Mouse (Mus musculus) lung, postnatal 36 days (tissue): Measurements from ENCODE around the gene Slc30a10.

Source experiments
- DNase-seq: peaks from one replicate; pipeline ENCODE4 v3.0.0; 2022; ENCODE audit warnings: mixed read lengths

Gene Slc30a10

DNA sequence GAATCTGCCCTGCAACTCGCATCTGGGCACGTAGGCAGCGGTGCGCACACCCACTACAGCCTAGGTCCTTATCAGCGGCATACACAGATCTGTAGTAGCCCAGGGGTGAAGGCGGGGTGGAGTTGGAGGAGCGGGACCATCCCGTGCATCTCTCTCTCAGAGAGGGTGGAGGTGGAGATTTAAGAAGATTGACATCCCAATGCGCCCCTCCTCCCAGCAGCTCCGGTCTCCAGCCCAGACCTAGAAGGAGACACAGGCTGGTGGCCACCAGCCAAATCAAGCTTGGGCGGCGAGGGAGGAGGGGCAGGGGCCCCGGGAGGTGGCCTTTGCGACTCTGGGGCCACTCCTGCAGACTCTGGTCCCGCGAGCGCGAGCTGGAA is at the start of gene Slc30a10:
Slc30a10 (plus strand) TSS at position 274 of the 380 bp plus-strand sequence.
- DNase-seq, result no peak

DNA sequence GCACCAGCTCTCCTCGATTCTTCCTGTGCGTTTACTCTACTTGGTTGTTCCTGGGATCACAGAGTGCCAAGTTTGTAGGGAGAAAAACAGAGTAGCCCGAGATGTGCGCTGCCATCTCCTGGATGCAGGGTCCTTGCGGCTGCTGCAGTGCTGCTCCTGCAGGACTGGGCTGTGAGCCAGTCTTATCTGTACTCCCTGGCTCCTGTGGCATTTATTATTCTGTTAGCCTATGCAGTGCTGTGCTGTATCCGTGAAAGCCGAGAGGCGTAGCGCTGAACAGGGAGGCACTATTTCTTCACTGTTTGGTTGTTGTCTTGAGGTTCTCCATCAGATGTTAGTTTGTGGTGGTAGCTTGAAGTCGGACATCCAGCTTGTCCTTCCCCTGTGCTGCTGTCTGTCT is 48.7 kb upstream of the Slc30a10 start:
- no peak for DNase-seq

DNA sequence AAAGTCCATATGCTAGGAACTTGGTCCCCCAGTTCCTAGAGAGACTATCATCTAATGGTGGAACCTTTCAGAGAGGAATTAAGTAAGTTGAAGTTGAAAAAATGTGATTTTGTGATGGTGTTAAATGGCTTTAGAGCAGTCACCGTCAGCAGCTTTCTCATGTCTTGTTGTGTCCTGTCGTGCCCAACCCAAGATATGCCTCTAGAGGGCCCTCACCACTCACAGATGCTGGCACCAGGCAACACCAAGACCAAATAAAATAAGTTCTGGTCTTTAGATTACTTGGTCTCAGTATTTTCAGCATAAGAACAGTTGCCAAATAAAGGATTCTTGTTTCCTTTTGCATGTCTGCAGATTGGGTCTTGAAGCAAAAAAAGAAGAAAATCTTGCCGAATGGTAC is 44.8 kb upstream of the Slc30a10 start:
- DNase-seq, result no peak

DNA sequence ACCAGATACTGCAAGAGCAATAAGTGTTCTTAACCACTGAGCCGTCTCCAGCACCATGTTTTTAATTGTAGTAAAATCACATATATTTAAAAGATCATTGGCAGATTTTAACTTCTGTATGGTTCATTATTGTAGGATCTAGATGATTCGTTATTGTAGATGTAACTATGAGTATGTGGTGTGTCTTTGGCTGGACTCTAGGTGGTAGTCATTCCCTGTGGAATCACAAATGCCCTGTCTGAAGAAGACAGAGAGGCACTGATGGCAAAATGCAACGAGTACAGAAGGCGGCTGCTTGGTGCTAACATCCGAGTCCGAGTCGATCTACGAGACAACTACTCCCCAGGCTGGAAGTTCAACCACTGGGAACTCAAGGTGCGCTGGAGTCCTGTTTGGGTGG is 36.6 kb upstream of the Slc30a10 start:
- no peak for DNase-seq

DNA sequence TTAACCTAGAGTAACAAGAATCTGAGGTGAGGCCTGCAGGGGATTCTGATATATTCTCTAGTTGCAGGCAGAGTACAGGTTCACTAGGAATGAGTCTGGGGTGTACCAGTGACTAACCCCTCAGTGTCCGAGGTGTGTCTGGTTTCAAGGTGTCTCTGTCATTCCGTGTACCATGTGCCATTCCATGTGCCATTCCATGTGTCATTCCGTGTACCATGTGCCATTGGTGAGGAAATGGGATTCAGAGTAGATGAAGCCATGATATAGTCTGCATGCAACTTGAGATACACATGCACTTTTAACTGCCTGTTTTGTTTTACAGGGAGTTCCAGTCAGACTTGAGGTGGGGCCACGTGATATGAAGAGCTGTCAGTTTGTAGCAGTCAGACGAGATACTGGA is 34.8 kb upstream of the Slc30a10 start:
- no peak for DNase-seq

DNA sequence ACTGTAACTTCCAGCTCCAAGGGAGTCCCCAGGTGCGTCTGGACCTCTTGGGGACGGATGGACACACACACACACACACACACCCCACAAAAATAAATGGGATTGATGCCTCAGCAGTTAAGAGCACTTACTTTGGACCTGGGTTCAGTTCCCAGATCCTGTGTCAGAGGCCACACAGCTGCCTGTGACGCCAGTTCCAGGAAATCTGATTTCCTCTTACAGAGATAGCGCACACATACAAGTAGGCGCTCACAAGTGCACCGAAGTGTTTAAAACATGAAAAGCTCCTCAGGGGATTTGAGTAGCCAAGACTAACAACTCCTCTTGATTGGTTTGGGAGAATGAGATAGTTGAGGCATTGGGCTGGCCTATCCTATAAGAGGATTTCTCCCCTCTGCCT is 33.9 kb upstream of the Slc30a10 start:
- no peak for DNase-seq

DNA sequence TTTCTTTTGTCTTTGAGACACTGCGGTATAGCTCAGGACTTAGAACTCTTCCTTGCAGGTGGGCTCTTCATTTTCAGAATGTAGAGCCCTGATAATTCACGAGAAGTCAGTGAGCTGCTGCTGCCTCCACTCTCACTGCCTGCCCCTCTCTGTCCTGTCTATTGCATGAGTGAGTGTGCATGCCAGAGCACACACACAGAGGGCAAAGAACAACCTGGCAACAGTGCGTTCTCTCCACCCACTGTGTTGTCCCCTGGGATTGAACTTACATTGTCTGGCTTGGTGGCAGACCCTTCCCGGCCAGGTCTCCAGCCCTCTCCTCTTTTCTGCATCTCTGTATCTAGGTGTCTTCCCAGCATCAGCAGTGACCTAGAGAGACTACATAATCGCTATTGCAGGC is 28.1 kb upstream of the Slc30a10 start:
- DNase-seq, result no peak

DNA sequence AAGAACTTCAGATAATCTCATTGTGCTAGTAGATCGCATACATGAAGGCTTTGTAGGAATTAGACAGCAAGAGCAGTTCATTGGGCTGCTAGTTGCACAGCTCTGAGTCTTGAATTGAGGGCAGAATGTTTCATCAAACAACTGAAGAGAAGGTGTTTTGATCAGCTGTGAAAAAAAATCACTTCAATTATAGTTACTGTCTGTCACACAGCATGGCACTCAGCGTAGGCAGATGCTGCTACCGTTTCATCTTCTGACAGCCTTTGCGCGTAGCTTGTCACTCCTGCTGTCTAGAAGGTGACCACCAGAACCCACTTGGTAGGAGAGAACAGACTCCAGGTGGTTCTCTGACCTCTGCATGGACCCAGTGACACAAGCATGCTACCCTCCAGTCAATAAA is 24.2 kb upstream of the Slc30a10 start:
- DNase-seq, result no peak

DNA sequence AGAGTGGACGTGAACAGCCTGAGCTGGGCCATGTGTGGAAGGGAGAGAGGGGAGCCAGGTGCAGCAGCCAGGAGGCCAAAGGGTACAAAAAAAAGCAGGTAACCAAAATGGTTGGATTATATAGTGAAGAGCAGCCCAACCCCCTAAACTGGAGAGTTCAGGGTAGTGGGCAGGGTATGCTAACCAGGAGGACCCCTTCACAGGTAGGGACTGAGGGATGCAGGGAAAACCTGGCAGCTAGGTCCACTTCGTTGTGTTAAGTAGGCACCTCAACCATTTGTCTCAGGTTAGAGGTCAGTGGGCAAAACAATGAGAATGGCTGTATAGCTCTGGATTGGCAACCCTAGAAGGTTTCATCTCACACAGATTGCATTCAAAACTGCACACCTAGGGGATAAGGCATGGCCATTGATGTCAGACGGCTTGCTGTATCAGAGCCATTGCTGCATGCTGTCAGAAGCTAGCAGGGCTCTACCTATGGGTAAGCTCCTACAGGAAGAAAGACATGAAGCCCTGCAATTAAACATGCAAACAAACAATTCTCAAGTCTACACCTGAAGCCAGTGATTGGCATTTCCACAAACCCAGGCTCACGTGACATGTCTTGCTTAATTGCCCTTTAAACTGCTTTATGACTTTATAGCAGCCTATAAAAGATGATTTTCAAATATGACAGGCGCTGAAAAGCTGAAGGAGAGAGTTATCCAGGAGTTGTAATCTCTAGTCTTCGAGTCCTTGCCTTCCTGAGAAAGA is 23.2 kb upstream of the Slc30a10 start:
- DNase-seq, result no peak

DNA sequence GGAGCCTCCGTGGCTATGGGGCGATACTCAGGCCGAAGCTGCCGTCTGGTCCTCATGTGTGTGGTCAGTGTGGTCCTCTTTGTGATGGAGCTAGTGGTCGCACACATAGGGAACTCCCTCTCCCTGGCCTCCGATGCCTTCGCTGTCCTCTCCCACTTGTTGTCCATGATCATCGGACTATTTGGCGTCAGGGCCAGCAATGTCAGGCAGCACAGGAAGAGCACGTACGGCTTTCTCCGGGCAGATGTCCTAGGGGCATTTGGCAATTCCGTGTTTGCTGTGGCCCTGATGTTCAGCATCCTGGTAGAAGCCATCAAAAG is 22.7 kb upstream of the Slc30a10 start:
- no peak for DNase-seq

DNA sequence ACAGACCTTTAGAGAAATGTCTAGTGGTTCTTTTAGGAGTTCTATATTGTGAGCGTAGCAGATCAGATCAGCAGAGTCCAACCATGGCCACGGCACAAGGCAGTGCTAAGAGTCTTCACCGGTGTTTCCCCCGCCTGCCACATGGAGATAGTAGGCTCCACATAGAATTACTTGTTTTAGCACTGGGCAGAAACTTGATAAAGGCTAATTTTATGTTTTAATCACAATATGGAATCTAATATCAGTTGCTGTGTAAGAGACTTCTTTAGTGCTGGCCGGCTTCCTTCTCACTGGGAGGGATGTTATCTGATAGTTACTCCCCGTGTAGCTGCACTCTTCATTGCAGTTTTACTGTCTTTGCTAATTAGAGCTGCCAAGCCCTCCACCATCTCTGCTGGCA is 21.5 kb upstream of the Slc30a10 start:
- no peak for DNase-seq

DNA sequence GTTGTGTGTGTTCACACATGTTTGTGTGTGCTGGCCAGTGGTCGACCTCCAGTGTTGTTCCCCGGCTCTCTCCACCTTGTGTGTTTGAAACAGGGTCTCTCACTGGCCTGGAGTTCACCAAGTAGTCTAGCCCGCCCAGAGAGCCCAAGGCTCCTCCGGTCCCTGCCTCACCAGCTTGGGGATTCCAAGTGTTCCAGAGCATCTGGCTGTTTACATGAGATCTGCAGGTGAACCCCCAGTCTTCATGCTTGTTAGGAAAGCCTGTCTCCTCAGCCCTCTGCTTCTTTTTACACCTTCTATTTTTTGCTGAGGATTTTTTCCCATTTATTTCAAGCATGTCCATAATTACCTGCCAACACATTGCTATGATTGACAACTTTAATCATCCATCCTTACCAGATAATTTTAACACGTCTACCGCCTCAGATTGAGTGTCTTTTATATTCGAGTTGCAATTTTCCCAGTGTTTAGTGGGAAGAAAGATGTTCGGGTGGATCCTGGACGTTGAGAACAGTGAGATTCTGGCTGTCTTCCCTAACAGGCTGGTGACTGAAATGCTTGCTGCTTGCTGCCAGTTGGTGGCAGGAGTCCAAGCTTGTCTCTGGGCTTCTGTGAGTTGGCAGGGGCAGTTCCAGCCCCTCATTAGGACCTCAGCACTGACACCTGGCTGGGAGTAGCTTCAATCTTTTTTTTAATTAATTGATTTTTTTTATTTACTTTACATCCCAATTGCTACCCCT is 15.6 kb upstream of the Slc30a10 start:
- no peak for DNase-seq

DNA sequence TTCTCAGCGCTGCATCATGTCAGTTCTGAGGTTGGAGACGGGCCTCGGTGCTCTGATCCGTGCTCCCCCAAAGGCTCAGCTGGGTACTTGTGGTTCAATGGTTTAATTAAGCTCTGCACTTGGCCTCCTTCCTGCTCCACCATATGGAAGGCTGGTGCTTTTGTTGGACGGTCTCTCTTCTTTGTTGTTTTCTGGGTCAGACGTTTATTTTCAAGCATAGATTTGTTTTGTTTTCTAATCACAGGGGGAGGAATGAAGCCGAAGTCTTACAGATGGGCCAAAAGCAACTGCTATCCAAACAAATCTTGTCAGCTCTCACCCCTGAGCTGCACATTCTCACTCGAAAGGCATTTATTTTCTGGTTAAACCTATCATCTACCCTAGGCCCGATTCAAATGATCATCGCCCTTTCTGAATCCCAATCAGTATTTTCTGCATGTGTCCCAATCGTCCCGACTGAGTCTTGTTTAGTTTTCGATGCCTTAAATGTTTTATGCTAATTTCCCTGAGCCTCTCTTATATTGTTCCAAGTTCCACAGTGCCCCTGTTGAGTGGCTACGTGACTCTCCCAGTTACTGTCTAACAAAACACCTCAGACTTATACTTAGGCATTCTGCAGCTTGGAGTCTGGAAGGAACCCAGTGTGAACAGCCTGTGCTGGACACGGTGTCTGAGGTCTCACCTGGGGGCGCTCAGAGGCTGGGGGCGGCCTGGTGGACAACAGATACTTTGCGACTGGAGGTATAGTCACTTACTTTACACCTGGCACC is 12.8 kb upstream of the Slc30a10 start:
- no peak for DNase-seq

DNA sequence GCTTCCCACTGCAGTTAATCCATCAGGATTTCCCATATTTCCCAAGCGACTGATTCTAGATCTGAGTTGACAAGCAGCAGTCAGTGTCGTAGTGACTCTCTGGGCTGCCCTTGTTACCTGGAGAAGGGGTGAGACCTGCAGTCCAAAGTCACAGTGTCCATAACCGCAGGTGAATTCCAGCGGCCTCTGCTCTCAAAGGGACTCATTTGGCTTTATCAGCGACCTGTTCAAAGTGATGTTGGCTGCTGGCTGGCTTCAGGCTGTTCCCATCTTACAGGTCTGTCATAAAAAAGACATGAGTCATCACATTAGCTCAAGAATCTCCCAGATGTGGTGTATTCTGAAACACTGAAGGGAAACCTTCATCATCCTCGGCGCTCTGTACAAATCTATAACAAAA is 5.7 kb upstream of the Slc30a10 start:
- DNase-seq, result no peak

DNA sequence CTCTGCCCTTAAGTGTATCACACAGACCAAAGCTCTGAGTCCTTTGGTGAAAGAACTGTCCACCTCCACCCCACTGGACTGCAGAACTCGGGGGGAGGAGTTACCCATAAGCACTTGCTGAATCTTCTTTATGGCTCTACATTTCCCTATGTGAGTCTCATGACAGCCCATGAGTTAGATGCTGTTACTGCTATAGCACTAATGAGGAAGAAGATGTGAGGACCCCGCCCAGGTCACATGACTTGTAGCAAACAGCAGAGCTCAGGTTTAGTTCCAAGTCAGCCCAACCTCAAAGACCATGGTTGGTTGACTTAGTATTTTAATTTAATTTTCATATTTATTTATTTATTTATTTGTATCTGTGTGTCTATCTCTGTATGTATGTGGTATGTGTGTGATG is 4.9 kb upstream of the Slc30a10 start:
- DNase-seq, result no peak

DNA sequence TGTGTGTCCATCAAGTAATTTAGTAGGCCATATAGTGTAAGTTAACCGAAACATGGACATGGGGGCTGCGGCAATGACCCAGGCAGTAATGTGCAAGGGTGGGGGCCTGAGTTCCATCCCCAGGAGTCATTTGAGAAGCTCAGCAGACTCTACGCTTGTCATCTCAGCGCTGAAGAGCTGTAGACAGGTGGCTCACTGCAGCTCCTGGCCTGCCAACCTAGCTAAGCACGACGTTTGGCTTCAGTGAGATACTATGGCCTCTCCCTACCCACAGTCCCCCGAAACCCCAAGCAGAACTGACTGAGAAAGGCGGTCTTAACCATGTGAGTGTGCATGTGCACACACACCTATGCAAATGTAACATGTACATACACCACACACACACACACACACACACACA is 3.6 kb upstream of the Slc30a10 start:
- no peak for DNase-seq

DNA sequence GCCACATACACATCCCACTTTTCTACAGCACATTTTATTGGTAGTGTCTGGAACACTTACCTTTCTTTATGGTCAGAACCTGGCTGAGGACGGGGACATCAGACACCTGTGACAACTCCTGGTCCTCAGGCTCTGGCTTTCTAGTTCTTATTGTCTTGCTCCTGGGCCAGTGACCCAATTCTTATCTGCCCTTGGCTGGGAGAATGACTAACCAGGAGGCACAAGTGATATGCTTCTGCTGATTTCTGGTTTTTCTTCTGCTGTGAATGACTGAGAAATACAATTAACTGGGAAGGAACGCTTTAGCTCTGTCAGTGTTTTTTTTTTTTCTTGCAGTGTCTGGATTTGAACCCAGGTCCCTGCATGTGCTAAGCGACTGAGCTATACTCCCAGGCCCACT is 3.2 kb upstream of the Slc30a10 start:
- DNase-seq, result no peak

DNA sequence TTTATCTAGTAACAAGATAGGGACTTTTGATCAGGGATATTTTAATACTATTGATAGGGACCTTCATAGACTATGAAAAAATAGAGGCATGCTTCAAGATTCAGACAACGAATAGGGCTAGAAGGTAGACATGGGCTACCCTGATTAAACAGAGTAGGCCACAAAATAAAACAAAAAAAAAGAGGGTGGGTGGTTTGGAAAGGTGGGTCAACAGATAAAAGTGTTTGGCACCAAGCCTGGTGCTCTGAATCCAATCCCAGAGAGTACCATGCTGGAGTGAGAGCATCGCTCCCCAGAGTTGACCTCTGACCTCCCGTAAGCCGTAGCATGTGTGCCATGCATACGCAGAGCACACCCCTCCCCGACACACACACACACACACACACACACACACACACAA is 2.2 kb upstream of the Slc30a10 start:
- DNase-seq, result no peak

DNA sequence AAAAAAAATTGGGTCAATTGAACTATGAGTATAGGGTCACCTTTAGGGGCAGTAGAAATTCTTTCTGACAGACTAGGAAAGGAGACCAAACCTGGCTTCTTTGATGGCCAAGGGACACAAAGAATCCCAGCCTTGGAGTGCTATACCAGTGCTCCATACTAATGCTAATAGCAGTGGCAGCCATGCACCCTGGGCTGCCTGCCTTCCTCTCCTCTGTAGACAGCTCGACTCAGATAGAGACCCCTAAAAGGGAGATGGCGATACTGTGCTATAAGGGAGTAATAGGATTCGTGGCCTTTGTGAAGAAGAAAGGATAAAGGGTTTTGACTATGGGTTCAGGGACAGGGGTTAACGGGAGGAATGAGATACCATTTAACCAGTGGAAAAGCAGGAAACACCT is 504 bp upstream of the Slc30a10 start:
- no peak for DNase-seq

DNA sequence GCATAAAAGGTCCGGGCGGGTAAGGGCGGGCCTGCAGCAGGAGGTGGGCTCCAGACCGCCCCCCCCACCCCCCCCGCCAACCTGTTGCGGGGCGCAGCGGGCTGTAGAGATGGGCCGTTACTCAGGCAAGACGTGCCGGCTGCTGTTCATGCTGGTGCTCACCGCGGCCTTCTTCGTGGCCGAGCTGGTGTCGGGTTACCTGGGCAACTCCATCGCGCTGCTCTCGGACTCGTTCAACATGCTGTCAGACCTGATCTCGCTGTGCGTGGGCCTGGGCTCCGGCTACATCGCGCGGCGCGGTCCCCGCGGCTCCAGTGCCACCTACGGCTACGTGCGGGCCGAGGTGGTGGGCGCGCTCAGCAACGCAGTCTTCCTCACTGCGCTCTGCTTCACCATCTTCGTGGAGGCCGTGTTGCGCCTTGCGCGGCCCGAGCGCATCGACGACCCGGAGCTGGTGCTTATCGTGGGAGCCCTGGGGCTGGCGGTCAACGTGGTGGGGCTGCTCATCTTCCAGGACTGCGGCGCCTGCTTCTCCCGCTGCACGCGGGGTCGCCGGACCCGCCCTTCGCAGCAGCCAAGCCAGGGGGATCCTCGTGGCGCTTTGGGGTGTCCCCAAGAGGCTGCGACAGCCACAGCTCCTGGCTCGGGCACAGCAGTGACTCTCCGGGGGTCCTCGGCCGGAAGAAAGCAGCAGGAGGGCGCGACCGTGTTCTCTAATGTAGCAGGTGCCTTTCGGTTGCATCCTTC is 480 bp downstream of the Slc30a10 start:
- DNase-seq, result no peak

DNA sequence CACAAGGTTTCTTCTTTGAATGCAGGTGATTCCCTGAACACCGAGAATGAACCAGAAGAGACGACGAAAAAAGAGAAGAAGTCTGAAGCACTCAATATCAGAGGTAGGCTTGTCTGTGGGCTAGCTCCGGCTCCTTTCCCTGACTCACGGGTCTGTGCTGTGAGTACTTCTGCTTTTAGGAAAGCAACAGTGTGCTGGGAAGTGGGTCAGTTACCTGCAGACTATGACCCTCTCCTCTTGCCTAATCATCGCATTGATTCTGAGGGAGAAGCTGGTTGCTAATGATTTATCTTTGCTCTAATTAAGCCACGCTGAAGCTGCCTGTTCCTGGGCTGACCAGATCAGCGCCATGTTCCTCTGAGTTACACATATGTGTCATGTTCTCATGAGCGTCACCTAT is 1.7 kb downstream of the Slc30a10 start:
- no peak for DNase-seq

DNA sequence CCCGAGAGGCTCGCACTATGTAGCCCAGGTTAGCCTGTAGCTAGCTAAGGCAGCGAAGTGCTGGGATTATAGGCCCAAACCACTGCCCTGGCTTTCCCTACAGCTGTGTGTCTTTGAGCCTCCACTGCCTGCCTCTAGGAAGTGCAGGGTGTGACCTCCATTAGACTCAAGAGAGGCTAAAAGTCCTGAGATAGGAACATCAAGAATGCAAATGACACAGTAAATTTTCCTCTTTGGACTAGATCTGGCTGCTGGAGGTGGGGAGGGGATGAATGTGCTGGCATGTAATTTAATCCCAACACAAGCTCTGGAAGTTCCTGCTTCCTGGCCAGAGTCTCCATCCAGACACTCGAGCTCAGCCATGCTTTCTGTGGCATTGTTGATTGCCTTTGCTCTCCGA is 5.4 kb downstream of the Slc30a10 start:
- no peak for DNase-seq

DNA sequence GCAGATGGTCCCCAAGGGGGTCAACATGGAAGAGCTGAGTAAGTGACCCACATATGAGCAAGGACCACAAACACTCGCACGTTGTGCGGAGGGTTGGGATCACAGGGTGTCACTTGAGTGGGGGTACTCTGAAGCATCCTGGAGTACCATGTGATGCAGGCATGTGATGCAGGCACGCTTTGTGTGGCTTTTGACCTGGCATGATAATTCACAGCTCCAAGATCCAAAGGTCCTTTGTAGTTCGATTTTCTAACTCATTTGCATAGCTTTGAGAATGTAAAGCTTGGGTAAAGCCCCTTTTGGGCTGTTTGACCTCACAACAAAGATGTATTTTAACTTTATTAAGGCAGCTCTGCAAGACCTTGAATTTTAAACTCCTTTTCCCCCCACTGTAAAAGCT is 8.2 kb downstream of the Slc30a10 start:
- DNase-seq, result no peak
